Mouse (Mus musculus) v-Abl transformed pro-B cells (cell line): ENCODE measurements around the gene Nt5c2.

Source experiments
- in situ Hi-C, 2 experiments: fragments of 400-800 bp; cut with MboI; formaldehyde crosslinking; loops; one replicate each; pipeline ENCODE4 v1.15.1; 2025; ENCODE audit not compliant: unreplicated experiment in 2 of 2

The Nt5c2 gene

DNA sequence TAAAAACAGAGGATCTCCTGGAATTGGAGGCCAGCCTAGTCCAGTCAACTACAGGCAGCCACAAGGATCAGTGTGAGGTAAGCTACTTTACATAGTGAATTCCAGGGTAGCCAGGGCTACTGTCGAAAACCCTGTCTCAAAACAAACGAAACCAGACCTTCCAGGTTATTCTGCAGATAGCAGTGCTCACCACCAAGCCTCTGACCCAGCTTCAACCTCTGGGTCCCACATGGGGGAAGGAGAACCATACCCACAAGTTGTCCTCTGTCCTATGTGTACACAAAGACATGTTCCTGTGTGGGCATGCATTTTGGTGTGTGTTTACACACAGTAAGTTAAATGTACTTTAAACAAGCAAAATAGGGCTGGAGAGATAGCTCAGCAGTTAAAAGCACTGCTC, 58.5 kb downstream of the Nt5c2 start:
- in situ Hi-C loops: loop anchor here in 1 of 2 experiments (25.0 kb wide), 2 partner anchors 894 to 931 kb away; no protein-coding TSS in a partner anchor

GRCm38 (mm10) chr19:46955630-46956029, 59.3 kb downstream of the Nt5c2 start:
- in situ Hi-C loops: loop anchor here in 1 of 2 experiments (25.0 kb wide), 2 partner anchors 893 to 932 kb away; no protein-coding TSS in a partner anchor

DNA sequence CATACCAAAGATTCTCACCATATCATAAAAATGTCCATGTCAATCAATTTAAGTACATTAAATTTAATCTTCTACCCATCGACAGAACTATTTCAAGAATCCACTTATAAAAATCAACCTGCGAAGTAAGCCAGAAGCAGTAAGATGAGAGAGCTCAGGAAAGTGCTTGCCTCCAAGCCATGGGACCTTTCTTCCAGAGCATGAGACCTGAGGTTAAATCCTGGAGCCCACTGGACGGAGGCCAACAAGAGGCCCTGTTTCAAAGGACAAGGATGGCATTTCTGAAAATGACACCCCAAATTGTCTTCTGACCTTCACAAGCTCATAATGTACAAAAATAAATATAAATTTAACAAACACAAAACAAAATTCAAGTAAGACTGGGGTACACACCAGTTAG, 61.4 kb downstream of the Nt5c2 start:
- in situ Hi-C loops: loop anchor here in 1 of 2 experiments (25.0 kb wide), 2 partner anchors 891 to 934 kb away; no protein-coding TSS in a partner anchor

DNA sequence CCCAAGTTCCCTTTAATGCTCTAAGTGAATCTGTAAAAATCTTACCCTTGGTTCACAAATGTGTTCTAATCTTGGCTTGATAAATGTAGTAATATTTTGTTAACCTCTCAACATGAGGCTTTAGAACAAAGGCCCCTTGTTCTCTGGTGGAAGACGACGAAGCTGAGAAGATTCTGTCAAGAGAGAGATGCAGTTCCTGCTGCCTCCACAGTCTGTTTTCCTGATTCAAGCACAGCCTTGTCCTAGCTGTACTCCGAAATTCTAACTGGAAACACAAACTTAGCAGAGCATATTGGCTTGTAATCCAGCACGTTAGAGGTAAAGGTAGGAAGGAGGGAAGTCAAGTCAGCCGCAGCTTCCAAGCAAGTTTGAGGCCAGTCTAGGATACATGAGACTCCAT, 62.0 kb downstream of the Nt5c2 start:
- in situ Hi-C loops: loop anchor here in 1 of 2 experiments (25.0 kb wide), 2 partner anchors 891 to 934 kb away; no protein-coding TSS in a partner anchor

GRCm38 (mm10) chr19:46944341-46944740, 70.6 kb downstream of the Nt5c2 start:
- in situ Hi-C loops: no loop called here

DNA sequence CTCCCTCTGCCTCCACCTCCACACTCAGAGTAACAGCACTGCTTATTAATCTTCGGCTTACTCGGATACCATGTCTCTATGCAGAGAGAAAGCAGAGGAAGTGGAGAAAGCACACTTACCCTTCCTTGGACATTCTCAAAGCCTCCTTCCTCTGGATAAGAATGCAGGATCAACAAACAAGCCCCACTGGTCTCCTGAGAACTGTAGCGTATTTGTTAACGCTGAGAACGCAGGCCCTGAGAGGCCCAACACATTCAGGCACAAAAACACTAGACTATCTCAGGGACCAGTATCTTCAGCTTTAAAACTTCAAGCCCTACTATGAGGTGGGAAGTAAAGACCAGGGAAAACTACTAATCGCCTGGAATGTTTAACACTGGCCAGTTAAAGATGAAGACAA, 77.8 kb downstream of the Nt5c2 start:
- in situ Hi-C loops: no loop called here

- in situ Hi-C loops: no loop called here
These were observed 80.9 kb downstream of the Nt5c2 start for GRCm38 (mm10) chr19:46934025-46934424.

- in situ Hi-C loops: no loop called here
These were observed 82.3 kb downstream of the Nt5c2 start for GRCm38 (mm10) chr19:46932608-46933007.

DNA sequence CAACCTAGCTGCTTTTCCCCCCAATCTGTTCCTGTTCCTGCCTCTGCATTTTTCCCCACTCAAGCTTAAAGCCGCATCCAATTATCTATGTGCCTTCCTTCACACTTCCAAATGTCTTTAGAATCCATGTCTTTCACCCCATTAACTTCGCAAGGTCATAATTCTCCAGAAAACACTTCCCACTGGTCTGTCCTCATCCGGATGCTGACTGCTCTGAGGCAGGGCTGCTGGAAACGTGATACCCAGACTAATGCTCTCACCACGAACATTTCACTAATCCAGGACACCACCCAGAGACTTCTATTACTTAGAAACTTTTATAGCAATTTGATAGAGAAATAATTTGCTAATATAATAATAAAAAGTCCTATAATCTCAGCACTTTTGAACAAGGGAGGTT, 84.9 kb downstream of the Nt5c2 start:
- in situ Hi-C loops: no loop called here

DNA sequence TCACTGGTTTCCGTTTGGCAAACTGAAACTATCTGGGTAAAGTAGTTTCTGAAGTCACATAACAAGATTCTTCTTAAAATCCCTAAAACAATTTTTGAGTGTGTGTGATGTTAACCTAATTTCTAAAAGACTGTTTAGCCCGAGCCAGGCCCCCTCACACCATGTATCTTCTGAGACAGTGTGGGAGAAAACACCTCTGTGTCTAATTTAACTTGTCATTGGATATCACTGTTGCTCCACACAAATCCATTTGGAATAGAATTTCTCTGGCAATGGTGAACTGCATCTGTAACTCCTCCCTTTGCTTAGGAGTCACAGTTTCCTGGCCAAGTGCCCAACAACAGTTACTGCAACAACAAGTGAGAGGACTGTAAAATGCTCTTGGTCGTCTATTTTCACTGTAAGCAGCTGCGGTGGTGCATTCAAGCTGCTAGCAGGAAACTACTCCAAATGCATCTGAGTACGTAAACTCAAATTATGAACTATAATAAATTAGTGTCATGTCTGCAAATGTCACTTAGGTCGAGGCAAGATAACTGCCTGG, 85.8 kb downstream of the Nt5c2 start:
- in situ Hi-C loops: loop anchor here in 1 of 2 experiments (5.0 kb wide), 1 partner anchor 42 kb away; no protein-coding TSS in a partner anchor

GRCm38 (mm10) chr19:46928136-46928535, 86.8 kb downstream of the Nt5c2 start:
- in situ Hi-C loops: loop anchor here in 1 of 2 experiments (5.0 kb wide), 1 partner anchor 41 kb away; no protein-coding TSS in a partner anchor

GRCm38 (mm10) chr19:46926951-46927350, 88.0 kb downstream of the Nt5c2 start:
- in situ Hi-C loops: loop anchor here in 1 of 2 experiments (5.0 kb wide), 1 partner anchor 40 kb away; no protein-coding TSS in a partner anchor

- in situ Hi-C loops: loop anchor here in 1 of 2 experiments (5.0 kb wide), 1 partner anchor 39 kb away; no protein-coding TSS in a partner anchor
These were observed 88.6 kb downstream of the Nt5c2 start for GRCm38 (mm10) chr19:46926357-46926756.

GRCm38 (mm10) chr19:46920571-46920970, 94.4 kb downstream of the Nt5c2 start:
- in situ Hi-C loops: no loop called here

DNA sequence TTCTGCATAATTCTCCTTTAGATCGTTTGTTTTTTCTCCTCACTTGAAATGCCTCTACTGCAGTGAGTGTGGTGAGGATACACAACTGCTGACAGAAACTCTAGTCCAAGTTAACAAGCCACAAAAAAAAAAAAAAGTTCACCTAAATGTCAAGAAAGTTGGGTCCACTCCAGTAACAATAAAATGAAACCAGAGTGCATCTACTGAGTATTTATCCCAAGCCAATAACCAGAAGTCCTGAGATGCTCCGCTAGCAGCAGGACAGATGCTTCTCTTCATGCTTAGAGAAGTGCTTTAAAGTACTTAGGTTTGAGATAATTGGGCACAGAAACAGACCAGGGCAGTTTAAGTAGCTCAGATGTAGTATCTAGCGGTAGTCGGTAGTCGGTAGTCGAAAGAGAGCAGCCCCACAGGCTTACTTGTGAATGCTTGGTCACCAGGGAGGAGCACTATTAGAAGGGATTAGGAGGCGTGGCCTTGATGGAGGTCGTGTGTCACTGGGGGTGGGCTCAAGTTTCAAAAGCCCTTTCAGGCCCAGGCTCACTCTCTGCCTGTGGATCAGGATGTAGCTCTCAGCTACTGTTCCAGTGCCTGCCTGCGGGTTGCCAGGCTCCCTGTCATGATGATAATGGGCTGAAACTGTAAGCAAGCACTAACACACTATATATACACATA, 99.4 kb downstream of the Nt5c2 start:
- in situ Hi-C loops: no loop called here

GRCm38 (mm10) chr19:46913626-46914025, 101.3 kb downstream of the Nt5c2 start:
- in situ Hi-C loops: no loop called here

GRCm38 (mm10) chr19:46911492-46911891, 103.5 kb downstream of the Nt5c2 start:
- in situ Hi-C loops: no loop called here

DNA sequence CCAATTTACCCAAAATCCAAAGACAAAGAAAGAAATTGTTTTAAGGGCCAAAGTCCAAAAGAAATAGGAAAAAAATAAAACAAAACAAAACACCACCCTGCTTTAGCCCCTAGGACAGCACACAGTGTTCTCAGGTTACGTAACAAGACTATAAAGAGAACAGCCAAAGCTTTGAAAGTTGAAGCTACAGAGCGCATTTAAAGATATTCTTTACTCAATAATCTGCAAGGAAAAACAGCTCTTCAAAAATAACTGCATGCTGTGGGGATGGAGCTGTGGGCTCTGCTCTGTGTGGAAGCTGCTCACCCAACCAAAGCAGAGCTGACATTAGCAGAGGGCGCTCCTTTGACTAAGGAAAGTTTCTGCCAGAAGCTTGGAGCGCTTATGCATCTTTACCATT, 106.0 kb downstream of the Nt5c2 start:
- in situ Hi-C loops: no loop called here

DNA sequence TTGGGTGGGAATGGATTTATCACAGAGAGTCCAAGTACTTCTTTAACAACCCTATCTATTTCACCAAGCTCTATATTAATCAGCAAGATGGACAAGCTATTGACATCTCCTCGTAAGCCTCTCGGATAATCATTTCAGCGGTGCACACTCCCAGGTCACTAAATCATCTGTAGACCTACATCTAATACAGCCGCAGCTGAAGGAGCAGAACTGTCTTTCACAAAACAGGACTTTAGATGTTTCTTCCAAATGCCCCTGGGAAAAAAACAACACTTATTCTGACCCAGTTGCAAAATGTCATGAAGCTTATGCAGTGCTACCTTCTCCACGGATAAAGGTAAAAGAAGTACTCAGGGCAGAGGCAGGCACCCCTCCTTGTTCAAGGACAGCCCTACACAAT, 106.7 kb downstream of the Nt5c2 start:
- in situ Hi-C loops: no loop called here

DNA sequence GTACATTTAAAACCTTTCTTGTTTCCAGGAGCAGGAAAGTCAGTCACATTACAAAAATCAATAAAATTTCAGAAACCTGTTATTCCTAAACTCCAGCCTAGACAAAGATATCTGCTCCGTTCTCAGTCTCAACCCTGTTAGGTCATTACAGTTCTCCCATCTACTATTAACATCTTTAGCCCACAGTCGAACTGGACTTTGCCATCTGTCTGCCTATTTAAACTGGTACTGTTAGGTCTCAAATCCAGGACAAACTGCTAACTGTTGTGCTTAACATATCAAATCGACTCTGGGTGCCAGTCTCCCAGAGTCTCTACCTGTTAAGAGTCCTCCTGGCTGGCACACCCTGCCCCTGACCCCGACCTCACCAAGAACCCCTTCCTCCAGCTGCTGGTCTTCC, 109.0 kb downstream of the Nt5c2 start:
- in situ Hi-C loops: no loop called here

DNA sequence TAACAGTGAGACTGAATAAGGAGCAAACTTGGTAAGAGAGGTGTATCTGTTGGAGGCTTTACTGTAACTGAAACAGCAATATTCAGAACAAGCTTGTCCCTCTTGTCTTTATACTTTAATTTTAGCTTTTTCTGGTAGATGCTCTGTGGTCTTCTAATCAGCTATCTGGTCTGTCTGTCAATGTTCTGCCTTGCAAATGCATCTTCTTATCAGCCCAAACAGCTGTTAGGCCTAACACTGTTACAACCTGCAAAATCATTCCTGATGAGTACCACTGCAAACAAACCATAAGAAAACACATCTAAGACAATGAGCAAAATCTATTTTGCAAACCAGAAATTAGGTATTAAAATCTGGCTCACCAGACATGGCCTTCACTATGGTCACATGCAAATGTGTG, 109.6 kb downstream of the Nt5c2 start:
- in situ Hi-C loops: no loop called here

GRCm38 (mm10) chr19:46904907-46905306, 110.0 kb downstream of the Nt5c2 start:
- in situ Hi-C loops: no loop called here
